Mouse (Mus musculus): ENCODE results near the gene Tpst1. TPM values are rescaled to one million over a fixed set of nuclear protein-coding genes. Genes with fewer than 3 reads are reported as not detected.
A peak's percentile ranks its signal among the peaks of the same experiment; 100 is the strongest.
"Not testable (repeated sequence)": the region's sequence is repeated elsewhere in the genome, so short reads cannot be mapped to it uniquely, and the experiment has no call there.

Tpst1 gene
- 58.3 and 59.2 TPM in 2 replicates for polyA plus RNA-seq (2015; fragmentation: Nextera tagmentation; extraction: Ambion mirVana)

GRCm38 (mm10) chr5:130073026-130073425, at the start of gene Tpst1:
Tpst1 (plus strand) TSS chr5:130073326.
- ATAC-seq = no peak
- Histone ChIP-seq H3K27ac (ENCODE audit: low read depth, low read length) (no peak within 1 kb of the TSS), H3K9me3 (ENCODE audit: control insufficient read depth, low read length) (no peaks in the 10 kb centered on the region), H3K4me2 (ENCODE audit: low read length) (no peak within 1 kb of the TSS), H3K36me3 (ENCODE audit: control insufficient read depth, insufficient read depth, low read length) (no peaks in the 10 kb centered on the region), H3K4me3 (ENCODE audit: low read length) (no peak within 1 kb of the TSS), H3K4me1 (ENCODE audit: control insufficient read depth, insufficient read depth, low read depth, low read length) (no peaks in the 10 kb centered on the region), H3K9ac (ENCODE audit: low read depth, low read length) (no peak within 1 kb of the TSS), H3K27me3 (replicated peaks; ENCODE audit: control insufficient read depth, insufficient read depth, low read length) (no peaks in the 10 kb centered on the region)
- 89% methylated on average over 6 of the region's 6 CpGs for WGBS

GRCm38 (mm10) chr5:130023767-130024539, 49.2 kb upstream of the Tpst1 start:
- Histone ChIP-seq H3K27ac (ENCODE audit: low read depth, low read length) (peak overlapping the region; percentile 82), H3K27me3 (replicated peaks; ENCODE audit: control insufficient read depth, insufficient read depth, low read length) (no peaks in the 10 kb centered on the region), H3K4me1 (ENCODE audit: control insufficient read depth, insufficient read depth, low read depth, low read length) (no peaks in the 10 kb centered on the region; the same call in 1 of the 2 replicates), H3K4me3 (ENCODE audit: low read length) (peak overlapping the region; percentile 46), H3K4me2 (ENCODE audit: low read length) (peak overlapping the region; percentile 88), H3K36me3 (ENCODE audit: control insufficient read depth, insufficient read depth, low read length) (no peaks in the 10 kb centered on the region), H3K9ac (ENCODE audit: low read depth, low read length) (peak overlapping the region; percentile 66), H3K9me3 (ENCODE audit: control insufficient read depth, low read length) (no peaks in the 10 kb centered on the region)
- 0% methylated on average over 32 of the region's 32 CpGs for WGBS
- ATAC-seq = peak; percentile 90

GRCm38 (mm10) chr5:130027134-130027533, 46.0 kb upstream of the Tpst1 start:
- Histone ChIP-seq H3K4me1 (ENCODE audit: control insufficient read depth, insufficient read depth, low read depth, low read length) (peaks cover 2% of the 10 kb centered on the region; the same call in 1 of the 2 replicates), H3K9me3 (ENCODE audit: control insufficient read depth, low read length) (no peaks in the 10 kb centered on the region), H3K27ac (ENCODE audit: low read depth, low read length) (no peak overlapping the region), H3K9ac (ENCODE audit: low read depth, low read length) (no peak overlapping the region), H3K27me3 (replicated peaks; ENCODE audit: control insufficient read depth, insufficient read depth, low read length) (no peaks in the 10 kb centered on the region), H3K4me2 (ENCODE audit: low read length) (no peak overlapping the region), H3K36me3 (ENCODE audit: control insufficient read depth, insufficient read depth, low read length) (no peaks in the 10 kb centered on the region), H3K4me3 (ENCODE audit: low read length) (no peak overlapping the region)
- WGBS = 74% methylated on average over 5 of the region's 5 CpGs
- no peak for ATAC-seq

- ATAC-seq = no peak
- Histone ChIP-seq H3K4me2 (ENCODE audit: low read length) (no peak overlapping the region), H3K27me3 (replicated peaks; ENCODE audit: control insufficient read depth, insufficient read depth, low read length) (no peaks in the 10 kb centered on the region), H3K9me3 (ENCODE audit: control insufficient read depth, low read length) (no peaks in the 10 kb centered on the region), H3K4me3 (ENCODE audit: low read length) (no peak overlapping the region), H3K9ac (ENCODE audit: low read depth, low read length) (no peak overlapping the region), H3K27ac (ENCODE audit: low read depth, low read length) (no peak overlapping the region), H3K4me1 (ENCODE audit: control insufficient read depth, insufficient read depth, low read depth, low read length) (peaks cover 2% of the 10 kb centered on the region; the same call in 1 of the 2 replicates), H3K36me3 (ENCODE audit: control insufficient read depth, insufficient read depth, low read length) (no peaks in the 10 kb centered on the region)
- WGBS = 88% methylated on average over 7 of the region's 7 CpGs
Measured at GRCm38 (mm10) chr5:130027696-130028095, 45.4 kb upstream of the Tpst1 start.

GRCm38 (mm10) chr5:130029142-130029897, 43.8 kb upstream of the Tpst1 start, which contains the start of the genes Asl and Crcp:
Asl (minus strand) TSS chr5:130029247.
Crcp (plus strand) TSS chr5:130029290.
- ATAC-seq = peak; percentile 91
- Histone ChIP-seq H3K4me3 (ENCODE audit: low read length) (peak within 1 kb of the TSS; percentile 79), H3K9ac (ENCODE audit: low read depth, low read length) (peak within 1 kb of the TSS; percentile 89), H3K4me1 (ENCODE audit: control insufficient read depth, insufficient read depth, low read depth, low read length) (peaks cover 2% of the 10 kb centered on the region; the same call in 1 of the 2 replicates), H3K27me3 (replicated peaks; ENCODE audit: control insufficient read depth, insufficient read depth, low read length) (no peaks in the 10 kb centered on the region), H3K9me3 (ENCODE audit: control insufficient read depth, low read length) (no peaks in the 10 kb centered on the region), H3K36me3 (ENCODE audit: control insufficient read depth, insufficient read depth, low read length) (no peaks in the 10 kb centered on the region), H3K27ac (ENCODE audit: low read depth, low read length) (peak within 1 kb of the TSS; percentile 95), H3K4me2 (ENCODE audit: low read length) (peak within 1 kb of the TSS; percentile 82)
- 2% methylated on average over 48 of the region's 51 CpGs for WGBS

- 90% methylated on average over 19 of the region's 19 CpGs for WGBS
- Histone ChIP-seq H3K4me3 (ENCODE audit: low read length) (no peak overlapping the region), H3K9ac (ENCODE audit: low read depth, low read length) (no peak overlapping the region), H3K36me3 (ENCODE audit: control insufficient read depth, insufficient read depth, low read length) (peaks cover 3% of the 10 kb centered on the region; the same call in 1 of the 2 replicates), H3K27ac (ENCODE audit: low read depth, low read length) (no peak overlapping the region), H3K9me3 (ENCODE audit: control insufficient read depth, low read length) (no peaks in the 10 kb centered on the region), H3K4me1 (ENCODE audit: control insufficient read depth, insufficient read depth, low read depth, low read length) (peaks cover 2% of the 10 kb centered on the region; the same call in 1 of the 2 replicates), H3K4me2 (ENCODE audit: low read length) (no peak overlapping the region), H3K27me3 (replicated peaks; ENCODE audit: control insufficient read depth, insufficient read depth, low read length) (no peaks in the 10 kb centered on the region)
- ATAC-seq = no peak
Measured at GRCm38 (mm10) chr5:130031410-130032390, 41.4 kb upstream of the Tpst1 start.

GRCm38 (mm10) chr5:130033869-130034268, 39.3 kb upstream of the Tpst1 start:
- Histone ChIP-seq H3K36me3 (ENCODE audit: control insufficient read depth, insufficient read depth, low read length) (peaks cover 9% of the 10 kb centered on the region), H3K4me3 (ENCODE audit: low read length) (no peak overlapping the region), H3K4me2 (ENCODE audit: low read length) (no peak overlapping the region), H3K27ac (ENCODE audit: low read depth, low read length) (no peak overlapping the region), H3K27me3 (replicated peaks; ENCODE audit: control insufficient read depth, insufficient read depth, low read length) (no peaks in the 10 kb centered on the region), H3K4me1 (ENCODE audit: control insufficient read depth, insufficient read depth, low read depth, low read length) (peaks cover 2% of the 10 kb centered on the region; the same call in 1 of the 2 replicates), H3K9me3 (ENCODE audit: control insufficient read depth, low read length) (no peaks in the 10 kb centered on the region), H3K9ac (ENCODE audit: low read depth, low read length) (no peak overlapping the region)
- ATAC-seq = no peak
- WGBS = 94% methylated on average over 2 of the region's 2 CpGs

- not testable (repeated sequence) for ATAC-seq; H3K4me3 ChIP-seq (ENCODE audit: low read length); H3K9me3 ChIP-seq (ENCODE audit: control insufficient read depth, low read length); H3K9ac ChIP-seq (ENCODE audit: low read depth, low read length); H3K27ac ChIP-seq (ENCODE audit: low read depth, low read length); H3K27me3 ChIP-seq (replicated peaks; ENCODE audit: control insufficient read depth, insufficient read depth, low read length); H3K4me2 ChIP-seq (ENCODE audit: low read length); H3K4me1 ChIP-seq (ENCODE audit: control insufficient read depth, insufficient read depth, low read depth, low read length)
- H3K36me3 ChIP-seq (ENCODE audit: control insufficient read depth, insufficient read depth, low read length) = peaks cover 16% of the 10 kb centered on the region
- WGBS = 63% methylated on average over 2 of the region's 2 CpGs
Measured at GRCm38 (mm10) chr5:130036300-130036699, 36.8 kb upstream of the Tpst1 start.

Data from hindbrain, embryonic 16.5 days (tissue).